Mouse (Mus musculus): ENCODE results near the gene Lonrf3.

- no peak for TF ChIP-seq EP300 (optimal IDR thresholded peaks at IDR 0.05)
- no peak for TF ChIP-seq CTCF (IDR thresholded peaks at IDR 0.05; ENCODE audit: low read depth)
Measured at GRCm38 (mm10) chrX:36389971-36390370, 61.8 kb downstream of the Lonrf3 start.

Data from stomach, postnatal 0 days (tissue).